Mouse (Mus musculus) kidney, adult 10 weeks (tissue): ENCODE measurements around the gene Gm5168. TPM values are rescaled to one million over a fixed set of nuclear protein-coding genes. Genes with fewer than 3 reads are reported as not detected.

Source experiments
- polyA plus RNA-seq: library from polyadenylated mRNA; stranded (reverse); fragments of 350-450 nt; fragmentation: Illumina TruSeq; extraction: RNeasy Lipid Tissue Mini Kit (QIAGEN cat#74804); gene quantifications from one replicate; pipeline ENCODE4 v1.2.3, GENCODE M21; 2014; ENCODE audit warnings: low read depth, low replicate concordance

The Gm5168 gene
- polyA plus RNA-seq: not detected

GRCm38 (mm10) chrX:26050941-26051340 lies at the start of gene Gm5168:
Gene Gm5168, minus strand, starts transcription at chrX:26051041.

Other genes with a start within 250 kb of the Gm5168 start
- gene Gm2012, start 180.3 kb upstream of the Gm5168 start, polyA plus RNA-seq: not detected